Mouse (Mus musculus) liver, adult (tissue): ENCODE data around the gene Pih1d2.

Experiments
- GATA4 ChIP-seq: IDR thresholded peaks from 2 replicates; pipeline ENCODE4 v1.6.1; 2014; ENCODE audit warnings: mild to moderate bottlenecking, low read length; ENCODE audit not compliant: insufficient replicate concordance

The Pih1d2 gene

GRCm38 (mm10) chr9:50616766-50617603 is at the start of gene Pih1d2, which contains the start of gene Nkapd1:
Gene Pih1d2 (plus strand): TSS chr9:50617321.
Gene Nkapd1 (minus strand): TSS chr9:50617464.
- TF ChIP-seq GATA4: peak; percentile 63; the same call in 1 of the 2 replicates

- no peak for TF ChIP-seq GATA4
Measured at GRCm38 (mm10) chr9:50567372-50567771, 49.7 kb upstream of the Pih1d2 start.

GRCm38 (mm10) chr9:50567881-50568280 is 49.2 kb upstream of the Pih1d2 start:
- TF ChIP-seq GATA4: no peak

GRCm38 (mm10) chr9:50569599-50570525 is 47.3 kb upstream of the Pih1d2 start:
- no peak for TF ChIP-seq GATA4

- no peak for TF ChIP-seq GATA4
Measured at GRCm38 (mm10) chr9:50580370-50580769, 36.8 kb upstream of the Pih1d2 start.

GRCm38 (mm10) chr9:50585145-50585818 is 31.8 kb upstream of the Pih1d2 start:
- no peak for TF ChIP-seq GATA4

- TF ChIP-seq GATA4: no peak
Measured at GRCm38 (mm10) chr9:50586955-50587354, 30.2 kb upstream of the Pih1d2 start.

GRCm38 (mm10) chr9:50590856-50591518 is 26.1 kb upstream of the Pih1d2 start:
- no peak for TF ChIP-seq GATA4

GRCm38 (mm10) chr9:50592955-50593354 is 24.2 kb upstream of the Pih1d2 start:
- TF ChIP-seq GATA4: no peak

GRCm38 (mm10) chr9:50593544-50593943 is 23.6 kb upstream of the Pih1d2 start:
- TF ChIP-seq GATA4: no peak

- no peak for TF ChIP-seq GATA4
Measured at GRCm38 (mm10) chr9:50594794-50595417, 22.2 kb upstream of the Pih1d2 start.

GRCm38 (mm10) chr9:50596973-50597372 is 20.1 kb upstream of the Pih1d2 start:
- no peak for TF ChIP-seq GATA4

- no peak for TF ChIP-seq GATA4
Measured at GRCm38 (mm10) chr9:50601536-50601935, 15.6 kb upstream of the Pih1d2 start.
